Mouse (Mus musculus) E14TG2a.4 (cell line): ENCODE measurements around the gene Bptf.
"Not testable (repeated sequence)": the region's sequence is repeated elsewhere in the genome, so short reads cannot be mapped to it uniquely, and the experiment has no call there.

Experiments used
- H3K27me3 ChIP-seq: 2 replicates; pipeline ENCODE4 v1.6.1; 2014; ENCODE audit warnings: low read length, control low read depth; ENCODE audit not compliant: insufficient read depth
- H3K36me3 ChIP-seq: 2 replicates; pipeline ENCODE4 v1.6.1; 2014; ENCODE audit warnings: low read length, control low read depth; ENCODE audit not compliant: insufficient read depth
- H3K4me1 ChIP-seq: replicated peaks from 2 replicates; pipeline ENCODE4 v1.6.1; 2014; ENCODE audit warnings: low read depth, low read length, control low read depth
- H3K4me3 ChIP-seq: replicated peaks from 2 replicates; pipeline ENCODE4 v1.5.1; 2014; ENCODE audit warnings: mild to moderate bottlenecking, low read length
- H3K9me3 ChIP-seq: 2 replicates; pipeline ENCODE4 v1.6.1; 2014; ENCODE audit warnings: low read length, control low read depth
- CTCF ChIP-seq: conservative IDR thresholded peaks from 2 replicates; pipeline ENCODE4 v1.5.1; 2014; ENCODE audit warnings: low read length
- NANOG ChIP-seq: IDR thresholded peaks from 2 replicates; pipeline ENCODE4 v1.6.1; 2014; ENCODE audit warnings: borderline replicate concordance, low read length, mixed read lengths
- POU5F1 ChIP-seq: IDR thresholded peaks from 2 replicates; pipeline ENCODE4 v1.6.1; 2014; ENCODE audit warnings: low read length, borderline replicate concordance

Bptf gene

GRCm38 (mm10) chr11:107131749-107132421 is at the start of gene Bptf:
TSS of gene Bptf (minus strand) at chr11:107132127.
- H3K4me1 ChIP-seq, result peaks cover 68% of the 10 kb centered on the region
- no peaks in the 10 kb centered on the region for H3K9me3 ChIP-seq
- peaks cover 14% of the 10 kb centered on the region; the same call in 1 of the 2 replicates for H3K36me3 ChIP-seq
- no peak for TF ChIP-seq NANOG
- H3K27me3 ChIP-seq, result no peaks in the 10 kb centered on the region
- H3K4me3 ChIP-seq, result peak within 1 kb of the TSS; percentile 88

GRCm38 (mm10) chr11:107161215-107161614 is 29.3 kb upstream of the Bptf start:
- no peaks in the 10 kb centered on the region for H3K27me3 ChIP-seq
- no peak for TF ChIP-seq NANOG
- no peak for TF ChIP-seq CTCF
- no peak for TF ChIP-seq POU5F1
- no peaks in the 10 kb centered on the region for H3K9me3 ChIP-seq
- peaks cover 11% of the 10 kb centered on the region for H3K36me3 ChIP-seq
- no peak overlapping the region for H3K4me3 ChIP-seq
- H3K4me1 ChIP-seq, result peaks cover 10% of the 10 kb centered on the region

GRCm38 (mm10) chr11:107159034-107159433 is 27.1 kb upstream of the Bptf start:
- TF ChIP-seq NANOG (no peak), CTCF (peak; percentile 90)
- Histone ChIP-seq H3K36me3 (no peaks in the 10 kb centered on the region), H3K4me1 (peaks cover 21% of the 10 kb centered on the region), H3K4me3 (no peak overlapping the region), H3K9me3 (no peaks in the 10 kb centered on the region), H3K27me3 (no peaks in the 10 kb centered on the region)

GRCm38 (mm10) chr11:107156977-107157642 is 25.2 kb upstream of the Bptf start:
- Histone ChIP-seq H3K4me3 (no peak overlapping the region), H3K9me3 (no peaks in the 10 kb centered on the region), H3K4me1 (peaks cover 31% of the 10 kb centered on the region), H3K36me3 (no peaks in the 10 kb centered on the region), H3K27me3 (no peaks in the 10 kb centered on the region)
- TF ChIP-seq NANOG, result no peak
- no peak for TF ChIP-seq POU5F1
- TF ChIP-seq CTCF, result no peak

- Histone ChIP-seq H3K27me3 (no peaks in the 10 kb centered on the region), H3K9me3 (no peaks in the 10 kb centered on the region), H3K4me3 (no peak overlapping the region), H3K4me1 (peaks cover 31% of the 10 kb centered on the region), H3K36me3 (no peaks in the 10 kb centered on the region)
- TF ChIP-seq POU5F1, result no peak
- no peak; the same call in 1 of the 2 replicates for TF ChIP-seq CTCF
- TF ChIP-seq NANOG, result no peak
These were observed 23.4 kb upstream of the Bptf start for GRCm38 (mm10) chr11:107155292-107155691.

GRCm38 (mm10) chr11:107154431-107154830 is 22.5 kb upstream of the Bptf start:
- peaks cover 31% of the 10 kb centered on the region for H3K4me1 ChIP-seq
- H3K27me3 ChIP-seq, result no peaks in the 10 kb centered on the region
- no peaks in the 10 kb centered on the region for H3K36me3 ChIP-seq
- H3K9me3 ChIP-seq, result no peaks in the 10 kb centered on the region
- peak overlapping the region; percentile 18 for H3K4me3 ChIP-seq
- no peak for TF ChIP-seq POU5F1
- TF ChIP-seq NANOG, result no peak
- no peak for TF ChIP-seq CTCF

GRCm38 (mm10) chr11:107153645-107154044 is 21.7 kb upstream of the Bptf start:
- H3K4me1 ChIP-seq, result peaks cover 29% of the 10 kb centered on the region
- H3K9me3 ChIP-seq, result no peaks in the 10 kb centered on the region
- no peaks in the 10 kb centered on the region for H3K36me3 ChIP-seq
- TF ChIP-seq POU5F1 (no peak), CTCF (no peak), NANOG (no peak)
- no peaks in the 10 kb centered on the region for H3K27me3 ChIP-seq
- peak overlapping the region; percentile 18 for H3K4me3 ChIP-seq

- TF ChIP-seq NANOG (no peak), CTCF (peak; percentile 63), POU5F1 (no peak)
- H3K36me3 ChIP-seq, result no peaks in the 10 kb centered on the region
- no peaks in the 10 kb centered on the region for H3K27me3 ChIP-seq
- peaks cover 28% of the 10 kb centered on the region for H3K4me1 ChIP-seq
- no peaks in the 10 kb centered on the region for H3K9me3 ChIP-seq
- no peak overlapping the region for H3K4me3 ChIP-seq
These were observed 19.9 kb upstream of the Bptf start for GRCm38 (mm10) chr11:107151809-107152208.

- H3K36me3 ChIP-seq, H3K9me3 ChIP-seq, H3K4me3 ChIP-seq, H3K27me3 ChIP-seq: not testable (repeated sequence)
- H3K4me1 ChIP-seq, result peaks cover 44% of the 10 kb centered on the region
These were observed 12.0 kb upstream of the Bptf start for GRCm38 (mm10) chr11:107143956-107144355.
